In the genomic region with DNA sequence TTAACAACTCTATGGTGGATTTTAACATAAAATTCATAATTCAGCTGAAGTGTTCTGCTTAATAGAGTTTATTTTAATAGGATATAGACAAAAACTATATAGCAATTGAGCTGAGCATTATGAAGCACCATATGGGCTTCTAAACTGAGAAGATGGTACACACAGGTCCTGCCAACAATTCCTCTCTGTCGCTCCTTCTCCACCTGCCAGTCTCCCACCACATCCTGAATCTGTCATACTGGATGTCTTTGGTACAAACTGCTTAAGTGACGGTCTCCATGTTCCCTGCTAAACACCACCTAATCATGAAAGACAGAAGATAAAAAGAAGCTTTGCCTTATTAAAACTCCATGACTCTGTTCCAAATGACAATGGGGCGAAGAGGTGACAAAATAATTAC, we compare ENCODE assay signal across 23 mouse cellular contexts. TPM values are rescaled to one million over a fixed set of nuclear protein-coding genes. Genes with fewer than 3 reads are reported as not detected.
DNase-seq lines count a peak whose midpoint lies in the region; ATAC-seq lines count a peak whose summit lies in the region.
"Had no signal": no experiment of that assay in that cellular context is flagged by ENCODE, and none has a peak within 500 bp of the region (broad histone marks: within the 10 kb centered on the region; RNA-seq: fewer than 3 reads in every experiment).

No protein-coding gene starts in this region.

- no peaks in the 10 kb centered on the region for H3K9me3 ChIP-seq in forebrain, embryonic 15.5 days
- H3K9me3 ChIP-seq in forebrain, embryonic 11.5 days (ENCODE audit: control insufficient read depth, low read length) = no peaks in the 10 kb centered on the region
- no peaks in the 10 kb centered on the region for H3K9me3 ChIP-seq in limb, embryonic 10.5 days (replicated peaks)
- H3K9me3 ChIP-seq: embryonic facial prominence, embryonic 13.5 days; heart, embryonic 13.5 days; hindbrain, embryonic 13.5 days; midbrain, embryonic 13.5 days; neural tube, embryonic 13.5 days had no signal

- DNase-seq in forebrain, embryonic 11.5 days (ENCODE audit: low spot score) = no peak
- peak; percentile 25 for DNase-seq in right cerebral cortex, adult 18-20 months
- no peak for DNase-seq in right cerebral cortex, postnatal 4 days
- peak; percentile 23 to 26 for DNase-seq in layer of hippocampus, adult 8-10 months (ENCODE audit: low spot score in 2 of 2)
- DNase-seq in limb, embryonic 10.5 days (ENCODE audit: low spot score) = no peak
- DNase-seq in ovary, postnatal 36 days (ENCODE audit: low spot score) = no peak
- DNase-seq: adrenal gland, adult 8-10 months; cerebellum, adult 11-12 months; gastrocnemius, postnatal 10 days; heart, adult 11 months; kidney, adult 2 months; kidney, postnatal 10 days; lung, adult 18-20 months; lung, postnatal 14 days; thymus, postnatal 14 days had no signal

- H3K4me1 ChIP-seq in forebrain, embryonic 15.5 days = peaks cover 3% of the 10 kb centered on the region; the same call in 1 of the 2 replicates
- no peaks in the 10 kb centered on the region for H3K4me1 ChIP-seq in forebrain, embryonic 11.5 days (replicated peaks; ENCODE audit: control insufficient read depth, insufficient read depth, low read length)
- H3K4me1 ChIP-seq in limb, embryonic 10.5 days = no peaks in the 10 kb centered on the region
- H3K4me1 ChIP-seq: embryonic facial prominence, embryonic 13.5 days; heart, embryonic 13.5 days; hindbrain, embryonic 13.5 days; midbrain, embryonic 13.5 days; neural tube, embryonic 13.5 days had no signal

- H3K27ac ChIP-seq in forebrain, embryonic 15.5 days (replicated peaks) = no peak overlapping the region
- no peak overlapping the region for H3K27ac ChIP-seq in forebrain, embryonic 11.5 days (ENCODE audit: low read depth, low read length)
- no peak overlapping the region for H3K27ac ChIP-seq in limb, embryonic 10.5 days
- H3K27ac ChIP-seq: embryonic facial prominence, embryonic 13.5 days; heart, embryonic 13.5 days; hindbrain, embryonic 13.5 days; midbrain, embryonic 13.5 days; neural tube, embryonic 13.5 days had no signal

- WGBS in forebrain, embryonic 15.5 days = 38% methylated on average over 3 of the region's 3 CpGs
- 62% methylated on average over 3 of the region's 3 CpGs for WGBS in forebrain, embryonic 11.5 days
- WGBS in limb, embryonic 10.5 days = 83% methylated on average over 3 of the region's 3 CpGs

- peak; percentile 60; the same call in 1 of the 2 replicates for ATAC-seq in forebrain, embryonic 15.5 days (replicated peaks)
- ATAC-seq in forebrain, embryonic 11.5 days (replicated peaks; ENCODE audit: low FRiP score) = no peak
- ATAC-seq: inflammation-experienced regulatory T-cells, adult 6 months; midbrain, embryonic 13.5 days had no signal

- H3K9ac ChIP-seq in forebrain, embryonic 15.5 days (replicated peaks) = no peak overlapping the region
- no peak overlapping the region for H3K9ac ChIP-seq in forebrain, embryonic 11.5 days (ENCODE audit: low read length)
- H3K9ac ChIP-seq: embryonic facial prominence, embryonic 13.5 days; heart, embryonic 13.5 days; hindbrain, embryonic 13.5 days; midbrain, embryonic 13.5 days; neural tube, embryonic 13.5 days had no signal

- no peak overlapping the region for H3K4me3 ChIP-seq in forebrain, embryonic 15.5 days
- no peak overlapping the region for H3K4me3 ChIP-seq in forebrain, embryonic 11.5 days (ENCODE audit: low read depth, low read length)
- H3K4me3 ChIP-seq in limb, embryonic 10.5 days = no peak overlapping the region
- H3K4me3 ChIP-seq: embryonic facial prominence, embryonic 13.5 days; heart, embryonic 13.5 days; hindbrain, embryonic 13.5 days; midbrain, embryonic 13.5 days; neural tube, embryonic 13.5 days had no signal

- no peaks in the 10 kb centered on the region for H3K36me3 ChIP-seq in forebrain, embryonic 15.5 days
- no peaks in the 10 kb centered on the region for H3K36me3 ChIP-seq in forebrain, embryonic 11.5 days (ENCODE audit: control insufficient read depth, insufficient read depth, low read length)
- H3K36me3 ChIP-seq in limb, embryonic 10.5 days = no peaks in the 10 kb centered on the region
- H3K36me3 ChIP-seq: embryonic facial prominence, embryonic 13.5 days; heart, embryonic 13.5 days; hindbrain, embryonic 13.5 days; midbrain, embryonic 13.5 days; neural tube, embryonic 13.5 days had no signal

- H3K4me2 ChIP-seq in forebrain, embryonic 15.5 days (replicated peaks) = no peak overlapping the region
- H3K4me2 ChIP-seq in forebrain, embryonic 11.5 days (ENCODE audit: low read depth, low read length, severe bottlenecking) = no peak overlapping the region
- H3K4me2 ChIP-seq: embryonic facial prominence, embryonic 13.5 days; heart, embryonic 13.5 days; hindbrain, embryonic 13.5 days; liver, embryonic 11.5 days; midbrain, embryonic 13.5 days; neural tube, embryonic 13.5 days had no signal

- H3K27me3 ChIP-seq in forebrain, embryonic 15.5 days = no peaks in the 10 kb centered on the region
- no peaks in the 10 kb centered on the region for H3K27me3 ChIP-seq in forebrain, embryonic 11.5 days (ENCODE audit: control insufficient read depth, insufficient read depth, low read length)
- H3K27me3 ChIP-seq in limb, embryonic 10.5 days (ENCODE audit: low read depth, poor library complexity, severe bottlenecking) = no peaks in the 10 kb centered on the region
- H3K27me3 ChIP-seq: embryonic facial prominence, embryonic 13.5 days; heart, embryonic 13.5 days; hindbrain, embryonic 13.5 days; midbrain, embryonic 13.5 days; neural tube, embryonic 13.5 days had no signal

RNA-seq across cellular contexts. Expression of a gene that starts 20.1 kb away (rescaled TPM):
- 14.6 and 15.3 TPM in 2 replicates for polyA plus RNA-seq in forebrain, embryonic 15.5 days (2015; fragmentation: Nextera tagmentation; extraction: Ambion mirVana)
- polyA plus RNA-seq in forebrain, embryonic 11.5 days (2014; fragmentation: Nextera tagmentation; extraction: Ambion mirVana) = 1.9 and 2.2 TPM in 2 replicates
- 100 to 1,000 TPM; 135 to 177 (median 157) TPM for total RNA-seq in layer of hippocampus, adult 8-10 months (2022)
- 0.31 and 0.54 TPM in 2 replicates for polyA plus RNA-seq in limb, embryonic 10.5 days (2016; fragmentation: Nextera tagmentation; extraction: Ambion mirVana)
- polyA plus RNA-seq: inflammation-experienced regulatory T-cells, adult 6 months had no signal

Comparison
In these comparisons a context has a peak if more than half of its experiments do, and no peak if none do; other contexts are left out.
1. DNase-seq: peak in right cerebral cortex, adult 18-20 months (single experiment) and layer of hippocampus, adult 8-10 months (2 of 2); none in forebrain, embryonic 11.5 days (single experiment), right cerebral cortex, postnatal 4 days (single experiment), limb, embryonic 10.5 days (single experiment) and ovary, postnatal 36 days (single experiment).